Mouse (Mus musculus): Measurements from ENCODE around the gene 3100002H09Rik. TPM values are rescaled to one million over a fixed set of nuclear protein-coding genes. Genes with fewer than 3 reads are reported as not detected.

The 3100002H09Rik gene
- total RNA-seq, 1 experiment from 2014 or later = not detected

DNA sequence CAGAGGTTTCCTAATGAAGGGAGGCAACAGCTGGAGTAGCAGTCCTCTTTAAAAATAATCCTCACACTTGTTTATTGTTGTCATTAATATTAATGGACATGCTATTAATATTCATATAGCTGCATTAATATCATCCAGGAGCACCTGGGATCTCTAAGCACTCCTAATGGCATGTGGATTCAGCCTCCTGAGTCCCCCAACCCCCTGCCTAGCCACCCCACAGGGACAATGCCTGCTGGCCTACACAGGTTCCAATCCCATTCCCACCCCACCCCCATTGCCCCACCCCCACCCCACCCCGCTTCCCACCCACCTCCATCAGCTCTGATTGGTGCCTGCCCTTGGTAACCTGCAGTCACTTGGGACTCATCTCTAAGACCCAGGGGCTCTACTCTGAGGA is 6.0 kb upstream of the 3100002H09Rik start:
- no peak for ATAC-seq (replicated peaks; ENCODE audit: low read depth, poor library complexity, severe bottlenecking)

DNA sequence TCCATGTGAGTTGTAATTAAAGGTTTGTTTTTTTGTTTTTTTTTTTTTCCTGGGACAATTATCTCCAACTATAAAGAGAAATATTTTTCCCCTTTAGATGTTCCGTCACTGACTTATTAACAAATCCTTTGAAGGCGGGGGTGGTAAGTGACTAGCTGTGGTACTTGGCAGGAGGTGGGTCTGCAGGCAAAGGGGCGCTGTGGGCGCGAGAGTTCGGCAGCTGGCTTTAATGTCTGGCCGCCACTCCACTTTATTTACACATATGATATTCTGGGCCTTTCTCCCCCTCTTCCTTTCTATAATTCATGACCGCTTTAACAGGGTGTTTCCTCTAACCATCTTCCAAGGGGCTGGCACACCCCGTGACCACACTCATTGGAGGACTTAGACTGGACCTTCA is 5.4 kb upstream of the 3100002H09Rik start:
- no peak for ATAC-seq (replicated peaks; ENCODE audit: low read depth, poor library complexity, severe bottlenecking)

DNA sequence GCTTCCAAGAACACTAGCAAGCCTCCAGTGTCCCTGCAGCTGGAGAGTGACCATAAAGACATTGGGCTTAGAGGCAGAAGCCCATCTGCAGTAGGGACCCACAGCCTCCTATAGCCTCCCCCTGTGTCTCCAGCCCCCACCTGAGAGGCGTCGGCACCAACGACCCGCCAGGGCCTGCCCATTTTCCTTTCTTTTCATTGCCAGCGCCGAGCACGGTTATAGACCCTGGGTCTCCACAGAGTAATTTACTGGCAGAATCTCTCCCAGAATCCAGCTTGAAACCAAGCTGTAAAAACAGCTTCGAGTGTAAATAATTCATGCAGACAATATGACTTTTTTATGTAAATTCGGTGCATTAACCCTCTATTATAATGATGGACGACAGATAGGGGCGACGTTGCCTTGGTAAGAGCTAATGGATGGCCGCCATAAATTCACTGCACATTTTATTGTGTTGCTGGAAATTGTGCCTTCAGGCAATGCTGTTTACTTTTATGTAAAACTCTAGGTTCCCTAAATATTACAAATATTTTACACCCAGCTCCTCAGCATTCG is 4.9 kb upstream of the 3100002H09Rik start:
- ATAC-seq (replicated peaks; ENCODE audit: low read depth, poor library complexity, severe bottlenecking) = no peak

- no peak for ATAC-seq (replicated peaks; ENCODE audit: low read depth, poor library complexity, severe bottlenecking)
Measured at GRCm38 (mm10) chr4:124614189-124614588, 3.6 kb upstream of the 3100002H09Rik start.

DNA sequence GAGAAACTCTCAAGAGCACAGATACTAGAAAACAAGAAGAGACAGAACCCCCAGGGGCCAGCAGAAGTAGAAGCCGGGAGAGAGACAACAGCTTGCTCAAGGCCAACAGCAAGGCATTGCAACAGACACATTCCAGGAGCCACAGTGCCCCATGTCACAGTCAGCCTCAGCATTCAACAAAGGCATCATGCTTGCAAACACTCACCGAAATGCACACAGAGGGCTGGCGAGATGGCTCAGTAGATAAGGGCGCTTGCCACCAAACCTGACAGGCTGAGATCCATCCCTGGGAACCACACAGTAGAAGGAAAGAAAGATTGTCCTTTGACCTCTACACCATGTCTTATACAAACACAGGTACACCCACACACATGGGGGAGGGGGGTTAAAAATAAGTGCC is 1.2 kb upstream of the 3100002H09Rik start:
- no peak for ATAC-seq (replicated peaks; ENCODE audit: low read depth, poor library complexity, severe bottlenecking)

DNA sequence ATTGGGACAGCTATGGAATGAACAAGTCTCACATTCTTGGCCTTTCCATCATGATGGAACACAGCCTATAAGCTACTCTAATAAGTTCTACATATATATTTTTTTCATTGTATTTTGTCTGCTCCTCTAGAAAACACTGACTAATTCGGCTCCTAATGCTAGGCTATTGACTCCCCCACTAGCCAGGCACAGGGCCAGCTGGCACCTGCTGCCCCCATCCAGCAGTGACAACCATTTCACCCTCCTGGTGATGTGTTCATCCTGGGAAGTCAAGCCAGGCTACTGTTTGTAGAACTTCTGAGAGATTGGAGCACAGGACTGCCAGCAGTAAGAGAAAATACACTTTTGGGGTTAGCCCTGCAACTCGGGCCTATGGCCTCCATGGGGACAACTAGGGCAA is 537 bp downstream of the 3100002H09Rik start:
- no peak for ATAC-seq (replicated peaks; ENCODE audit: low read depth, poor library complexity, severe bottlenecking)

- ATAC-seq (replicated peaks; ENCODE audit: low read depth, poor library complexity, severe bottlenecking) = no peak
Measured at GRCm38 (mm10) chr4:124607166-124607565, 3.4 kb downstream of the 3100002H09Rik start.

DNA sequence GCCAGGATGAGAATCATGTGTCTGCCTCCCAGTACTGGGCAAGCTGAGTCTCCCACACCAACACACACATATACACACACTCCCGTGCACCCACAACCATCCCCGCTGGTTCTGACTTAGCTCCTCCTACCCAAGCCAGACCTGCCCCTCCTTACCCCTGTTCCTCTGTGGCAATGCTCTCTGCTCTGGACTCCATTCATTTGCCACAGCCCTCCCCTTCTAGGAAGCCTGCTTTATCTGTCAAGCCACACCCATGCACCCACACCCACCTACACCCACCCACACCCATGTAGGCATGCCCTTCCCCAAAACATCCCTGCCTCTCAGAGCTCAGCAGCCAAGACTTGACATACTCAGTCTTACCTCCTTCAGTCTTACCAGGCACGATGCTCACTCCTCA is 4.4 kb downstream of the 3100002H09Rik start:
- peak; percentile 68 for ATAC-seq (replicated peaks; ENCODE audit: low read depth, poor library complexity, severe bottlenecking)

- no peak for ATAC-seq (replicated peaks; ENCODE audit: low read depth, poor library complexity, severe bottlenecking)
Measured at GRCm38 (mm10) chr4:124605255-124605654, 5.3 kb downstream of the 3100002H09Rik start.

DNA sequence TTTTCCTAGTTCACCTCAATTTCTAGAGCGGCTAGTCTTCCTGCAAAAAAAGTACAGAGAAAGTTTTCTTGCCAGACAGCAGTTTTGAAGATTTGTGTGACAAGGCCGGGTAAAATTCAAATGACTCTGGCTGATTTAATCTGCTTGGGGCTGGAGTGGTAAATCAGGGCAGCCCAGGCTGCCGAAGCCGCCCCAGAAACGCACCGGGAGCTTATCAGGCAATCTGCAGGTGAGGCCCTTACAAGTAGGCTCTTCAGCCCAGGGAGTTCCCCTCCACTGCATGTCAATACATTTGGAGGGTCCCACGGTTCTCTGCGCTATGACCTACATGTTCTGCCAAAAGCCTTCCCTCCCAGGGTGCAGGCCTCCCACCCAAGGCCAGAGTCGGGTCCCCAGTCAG is 6.9 kb downstream of the 3100002H09Rik start:
- ATAC-seq (replicated peaks; ENCODE audit: low read depth, poor library complexity, severe bottlenecking) = no peak

GRCm38 (mm10) chr4:124595929-124596328 is 14.7 kb downstream of the 3100002H09Rik start:
- ATAC-seq (replicated peaks; ENCODE audit: low read depth, poor library complexity, severe bottlenecking) = no peak

DNA sequence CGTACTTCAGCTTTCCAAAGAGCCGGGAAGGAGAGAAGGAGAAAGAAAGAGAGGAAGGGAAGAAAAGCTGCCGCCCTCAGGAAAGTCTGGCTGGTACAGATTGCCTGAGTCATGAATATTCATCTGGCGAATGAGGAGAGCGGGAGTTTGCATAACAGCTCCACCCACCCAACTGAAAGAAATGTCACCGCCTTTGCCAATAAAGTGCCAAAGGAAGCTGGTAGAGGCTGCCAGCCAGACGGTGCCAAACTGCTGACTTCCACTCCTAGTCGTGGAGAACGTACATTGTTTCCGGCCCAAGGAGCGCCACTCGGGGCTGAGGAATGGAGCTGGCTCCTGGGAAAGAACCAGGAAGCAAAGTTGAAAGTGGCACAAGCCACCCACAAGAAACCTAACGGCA is 15.7 kb downstream of the 3100002H09Rik start:
- ATAC-seq (replicated peaks; ENCODE audit: low read depth, poor library complexity, severe bottlenecking) = peak; percentile 74

GRCm38 (mm10) chr4:124593691-124594090 is 16.9 kb downstream of the 3100002H09Rik start:
- no peak for ATAC-seq (replicated peaks; ENCODE audit: low read depth, poor library complexity, severe bottlenecking)

GRCm38 (mm10) chr4:124593210-124593609 is 17.4 kb downstream of the 3100002H09Rik start:
- no peak for ATAC-seq (replicated peaks; ENCODE audit: low read depth, poor library complexity, severe bottlenecking)

- ATAC-seq (replicated peaks; ENCODE audit: low read depth, poor library complexity, severe bottlenecking) = no peak
Measured at GRCm38 (mm10) chr4:124592241-124592640, 18.4 kb downstream of the 3100002H09Rik start.

DNA sequence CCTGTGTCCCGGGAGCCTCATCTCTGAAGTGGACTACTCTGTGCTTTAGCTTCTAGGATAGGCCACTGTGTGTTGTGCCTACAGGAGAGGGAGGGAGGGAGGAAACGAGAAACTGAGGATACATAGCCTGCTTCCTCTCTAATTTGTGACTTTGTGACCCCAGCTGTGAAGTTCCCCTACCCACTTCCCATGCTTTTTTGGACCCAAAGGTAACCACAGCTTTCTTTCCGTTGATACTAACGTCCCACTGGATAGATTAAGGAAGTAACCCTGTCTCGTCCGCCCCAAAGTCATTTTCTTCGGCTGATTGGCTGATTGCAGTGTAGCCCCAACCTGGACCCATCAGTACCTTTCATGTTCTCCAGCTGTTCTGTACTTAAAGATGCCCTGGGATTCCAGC is 29.9 kb downstream of the 3100002H09Rik start:
- ATAC-seq (replicated peaks; ENCODE audit: low read depth, poor library complexity, severe bottlenecking) = peak; percentile 73

- ATAC-seq (replicated peaks; ENCODE audit: low read depth, poor library complexity, severe bottlenecking) = no peak
Measured at GRCm38 (mm10) chr4:124575955-124576445, 34.6 kb downstream of the 3100002H09Rik start.

GRCm38 (mm10) chr4:124575269-124575954 is 35.2 kb downstream of the 3100002H09Rik start:
- ATAC-seq (replicated peaks; ENCODE audit: low read depth, poor library complexity, severe bottlenecking) = no peak

- ATAC-seq (replicated peaks; ENCODE audit: low read depth, poor library complexity, severe bottlenecking) = no peak
Measured at GRCm38 (mm10) chr4:124573586-124573985, 37.0 kb downstream of the 3100002H09Rik start.

- ATAC-seq (replicated peaks; ENCODE audit: low read depth, poor library complexity, severe bottlenecking) = no peak
Measured at GRCm38 (mm10) chr4:124570977-124571376, 39.6 kb downstream of the 3100002H09Rik start.

- no peak for ATAC-seq (replicated peaks; ENCODE audit: low read depth, poor library complexity, severe bottlenecking)
Measured at GRCm38 (mm10) chr4:124569661-124570060, 40.9 kb downstream of the 3100002H09Rik start.

GRCm38 (mm10) chr4:124563371-124563770 is 47.2 kb downstream of the 3100002H09Rik start:
- ATAC-seq (replicated peaks; ENCODE audit: low read depth, poor library complexity, severe bottlenecking) = peak; percentile 66

All from common myeloid progenitor, adult 5-6 weeks (primary cell).